Mouse (Mus musculus): Measurements from ENCODE around the gene Cox5b. TPM values are rescaled to one million over a fixed set of nuclear protein-coding genes. Genes with fewer than 3 reads are reported as not detected.
A peak's percentile ranks its signal among the peaks of the same experiment; 100 is the strongest.

Cox5b gene
- polyA plus RNA-seq, 1 experiment: 509 TPM

GRCm38 (mm10) chr1:36707797-36708196, 16.5 kb downstream of the Cox5b start:
- peaks cover 15% of the 10 kb centered on the region for H3K36me3 ChIP-seq (ENCODE audit: control insufficient read depth, insufficient read depth, low read length, poor library complexity, severe bottlenecking)
- no peaks in the 10 kb centered on the region for H3K27me3 ChIP-seq (ENCODE audit: control insufficient read depth, insufficient read depth, low read length, poor library complexity, severe bottlenecking)
- TF ChIP-seq POLR2A (IDR thresholded peaks at IDR 0.05; ENCODE audit: insufficient read depth, low read length): no peak
- TF ChIP-seq EP300 (IDR thresholded peaks at IDR 0.05; ENCODE audit: insufficient read depth, low read depth, low read length): peak; percentile 68; the same call in 1 of the 2 replicates
- no peak for TF ChIP-seq CTCF (IDR thresholded peaks at IDR 0.05; ENCODE audit: low read depth, low read length)
- H3K27ac ChIP-seq (ENCODE audit: insufficient read depth, low read length): no peak overlapping the region
- no peak overlapping the region for H3K4me3 ChIP-seq (ENCODE audit: low read depth, low read length)
- no peaks in the 10 kb centered on the region for H3K9me3 ChIP-seq (replicated peaks; ENCODE audit: control insufficient read depth, insufficient read depth, low read length, poor library complexity, severe bottlenecking)
- H3K4me1 ChIP-seq (ENCODE audit: control insufficient read depth, insufficient read depth, low read length): peaks cover 10% of the 10 kb centered on the region
- H3K9ac ChIP-seq (ENCODE audit: low read depth, poor library complexity, severe bottlenecking): no peak overlapping the region

- 0 out of 2 replicates have a peak overlapping the region, but pooled peaks have one; percentile 22 for H3K27ac ChIP-seq (ENCODE audit: insufficient read depth, low read length)
- TF ChIP-seq CTCF (IDR thresholded peaks at IDR 0.05; ENCODE audit: low read depth, low read length) (no peak), EP300 (IDR thresholded peaks at IDR 0.05; ENCODE audit: insufficient read depth, low read depth, low read length) (no peak), POLR2A (IDR thresholded peaks at IDR 0.05; ENCODE audit: insufficient read depth, low read length) (no peak)
Observed at GRCm38 (mm10) chr1:36708626-36709025, 17.4 kb downstream of the Cox5b start.

DNA sequence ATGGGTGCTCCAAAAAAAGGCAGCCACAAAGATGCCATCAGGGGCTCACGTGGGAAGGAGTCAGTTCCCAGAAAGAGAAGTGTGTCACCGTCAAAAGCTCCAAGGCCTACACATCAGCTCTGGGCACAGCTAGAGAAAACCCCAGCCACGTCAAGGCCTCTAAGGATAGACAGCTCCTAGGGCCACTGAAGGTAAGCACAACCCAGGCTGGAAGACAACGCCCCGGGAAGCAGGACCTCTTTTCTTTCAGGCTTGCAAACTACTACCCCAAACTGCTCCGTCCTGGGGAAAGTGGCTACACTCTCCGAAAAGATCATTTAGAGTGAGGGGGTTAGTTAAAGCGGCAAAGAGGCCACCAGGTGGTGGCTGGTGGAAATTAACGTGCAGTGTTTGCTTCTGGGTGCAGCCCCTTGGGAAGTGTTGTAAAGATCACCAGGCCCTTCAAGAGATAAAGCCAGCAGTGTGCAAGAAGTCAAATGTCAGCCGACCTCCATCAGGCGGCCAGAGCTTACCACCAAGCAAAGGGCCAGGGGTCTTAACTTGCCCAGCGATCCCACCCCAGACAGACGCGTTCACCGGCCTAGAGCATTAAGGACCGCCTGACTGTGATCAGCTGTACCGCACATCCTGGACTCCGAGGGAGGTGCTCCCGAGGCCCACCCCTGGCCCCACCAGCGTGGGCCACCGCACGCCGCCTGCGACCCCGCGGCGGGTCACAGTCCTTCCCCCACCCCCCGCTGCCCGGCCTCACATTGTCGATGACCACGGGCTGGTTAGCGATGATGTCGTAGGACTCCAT, 18.0 kb downstream of the Cox5b start:
- Histone ChIP-seq H3K36me3 (ENCODE audit: control insufficient read depth, insufficient read depth, low read length, poor library complexity, severe bottlenecking) (peaks cover 15% of the 10 kb centered on the region), H3K27ac (ENCODE audit: insufficient read depth, low read length) (no peak overlapping the region), H3K9me3 (replicated peaks; ENCODE audit: control insufficient read depth, insufficient read depth, low read length, poor library complexity, severe bottlenecking) (no peaks in the 10 kb centered on the region), H3K4me1 (ENCODE audit: control insufficient read depth, insufficient read depth, low read length) (peaks cover 10% of the 10 kb centered on the region), H3K27me3 (ENCODE audit: control insufficient read depth, insufficient read depth, low read length, poor library complexity, severe bottlenecking) (no peaks in the 10 kb centered on the region), H3K9ac (ENCODE audit: low read depth, poor library complexity, severe bottlenecking) (peak overlapping the region; percentile 89), H3K4me3 (ENCODE audit: low read depth, low read length) (peak overlapping the region; percentile 97)
- peak; percentile 19 for TF ChIP-seq CTCF (IDR thresholded peaks at IDR 0.05; ENCODE audit: low read depth, low read length)
- no peak for TF ChIP-seq EP300 (IDR thresholded peaks at IDR 0.05; ENCODE audit: insufficient read depth, low read depth, low read length)

More at GRCm38 (mm10) chr1:36708626-36709025, 17.4 kb downstream of the Cox5b start:
- Histone ChIP-seq H3K4me3 (ENCODE audit: low read depth, low read length) (peak overlapping the region; percentile 97), H3K27me3 (ENCODE audit: control insufficient read depth, insufficient read depth, low read length, poor library complexity, severe bottlenecking) (no peaks in the 10 kb centered on the region), H3K9ac (ENCODE audit: low read depth, poor library complexity, severe bottlenecking) (peak overlapping the region; percentile 89), H3K4me1 (ENCODE audit: control insufficient read depth, insufficient read depth, low read length) (peaks cover 10% of the 10 kb centered on the region), H3K36me3 (ENCODE audit: control insufficient read depth, insufficient read depth, low read length, poor library complexity, severe bottlenecking) (peaks cover 15% of the 10 kb centered on the region), H3K9me3 (replicated peaks; ENCODE audit: control insufficient read depth, insufficient read depth, low read length, poor library complexity, severe bottlenecking) (no peaks in the 10 kb centered on the region)

- no peak for TF ChIP-seq POLR2A (IDR thresholded peaks at IDR 0.05; ENCODE audit: insufficient read depth, low read length)
- TF ChIP-seq EP300 (IDR thresholded peaks at IDR 0.05; ENCODE audit: insufficient read depth, low read depth, low read length): no peak
- TF ChIP-seq CTCF (IDR thresholded peaks at IDR 0.05; ENCODE audit: low read depth, low read length): no peak
Observed at GRCm38 (mm10) chr1:36709854-36710280, 18.6 kb downstream of the Cox5b start, which contains the start of gene 4933424G06Rik. Gene 4933424G06Rik, plus strand, starts transcription at chr1:36710149.

DNA sequence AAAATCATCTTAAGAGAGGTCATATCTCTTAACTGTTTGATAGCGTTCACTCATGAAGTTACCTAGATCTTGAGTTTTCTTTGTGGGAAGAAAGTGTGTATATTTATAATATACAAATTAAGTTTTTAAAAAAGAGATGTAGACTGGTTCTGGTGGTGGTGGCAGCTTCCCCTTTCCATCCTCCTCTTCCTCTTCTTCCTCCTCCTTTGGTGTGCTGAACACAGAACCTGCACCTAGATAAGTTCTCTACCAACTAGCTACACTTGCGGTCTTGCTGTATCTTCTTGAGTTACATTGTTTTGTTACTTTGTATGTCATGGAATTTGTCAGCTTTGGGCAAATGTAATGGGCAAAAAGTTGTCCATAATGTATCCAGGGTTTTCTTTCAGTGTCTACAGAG, 19.9 kb downstream of the Cox5b start:
- Histone ChIP-seq H3K27me3 (ENCODE audit: control insufficient read depth, insufficient read depth, low read length, poor library complexity, severe bottlenecking) (no peaks in the 10 kb centered on the region), H3K36me3 (ENCODE audit: control insufficient read depth, insufficient read depth, low read length, poor library complexity, severe bottlenecking) (peaks cover 4% of the 10 kb centered on the region; the same call in 1 of the 2 replicates), H3K9ac (ENCODE audit: low read depth, poor library complexity, severe bottlenecking) (no peak overlapping the region), H3K4me3 (ENCODE audit: low read depth, low read length) (no peak overlapping the region), H3K9me3 (replicated peaks; ENCODE audit: control insufficient read depth, insufficient read depth, low read length, poor library complexity, severe bottlenecking) (no peaks in the 10 kb centered on the region), H3K27ac (ENCODE audit: insufficient read depth, low read length) (no peak overlapping the region), H3K4me1 (ENCODE audit: control insufficient read depth, insufficient read depth, low read length) (peaks cover 10% of the 10 kb centered on the region)
- TF ChIP-seq POLR2A (IDR thresholded peaks at IDR 0.05; ENCODE audit: insufficient read depth, low read length): no peak

More at GRCm38 (mm10) chr1:36709854-36710280, 18.6 kb downstream of the Cox5b start, which contains the start of gene 4933424G06Rik:
- H3K9me3 ChIP-seq (replicated peaks; ENCODE audit: control insufficient read depth, insufficient read depth, low read length, poor library complexity, severe bottlenecking): no peaks in the 10 kb centered on the region
- peak within 1 kb of the TSS; percentile 97 for H3K4me3 ChIP-seq (ENCODE audit: low read depth, low read length)
- H3K4me1 ChIP-seq (ENCODE audit: control insufficient read depth, insufficient read depth, low read length): peaks cover 10% of the 10 kb centered on the region
- H3K27me3 ChIP-seq (ENCODE audit: control insufficient read depth, insufficient read depth, low read length, poor library complexity, severe bottlenecking): no peaks in the 10 kb centered on the region
- H3K9ac ChIP-seq (ENCODE audit: low read depth, poor library complexity, severe bottlenecking): peak within 1 kb of the TSS; percentile 89
- no peak within 1 kb of the TSS for H3K27ac ChIP-seq (ENCODE audit: insufficient read depth, low read length)
- H3K36me3 ChIP-seq (ENCODE audit: control insufficient read depth, insufficient read depth, low read length, poor library complexity, severe bottlenecking): peaks cover 11% of the 10 kb centered on the region

- no peaks in the 10 kb centered on the region for H3K27me3 ChIP-seq (ENCODE audit: control insufficient read depth, insufficient read depth, low read length, poor library complexity, severe bottlenecking)
- TF ChIP-seq EP300 (IDR thresholded peaks at IDR 0.05; ENCODE audit: insufficient read depth, low read depth, low read length): no peak
- TF ChIP-seq CTCF (IDR thresholded peaks at IDR 0.05; ENCODE audit: low read depth, low read length): no peak
- TF ChIP-seq POLR2A (IDR thresholded peaks at IDR 0.05; ENCODE audit: insufficient read depth, low read length): no peak
- no peaks in the 10 kb centered on the region for H3K4me1 ChIP-seq (ENCODE audit: control insufficient read depth, insufficient read depth, low read length)
- H3K27ac ChIP-seq (ENCODE audit: insufficient read depth, low read length): no peak within 1 kb of the TSS
- no peak within 1 kb of the TSS for H3K9ac ChIP-seq (ENCODE audit: low read depth, poor library complexity, severe bottlenecking)
- H3K4me3 ChIP-seq (ENCODE audit: low read depth, low read length): no peak within 1 kb of the TSS
- no peaks in the 10 kb centered on the region for H3K9me3 ChIP-seq (replicated peaks; ENCODE audit: control insufficient read depth, insufficient read depth, low read length, poor library complexity, severe bottlenecking)
- no peaks in the 10 kb centered on the region for H3K36me3 ChIP-seq (ENCODE audit: control insufficient read depth, insufficient read depth, low read length, poor library complexity, severe bottlenecking)
Observed at GRCm38 (mm10) chr1:36714311-36714710, 23.1 kb downstream of the Cox5b start, which contains the start of gene Actr1b. Gene Actr1b, minus strand, starts transcription at chr1:36714422.
